Mouse (Mus musculus): ENCODE data around the gene Plekhh3.

Gene Plekhh3

DNA sequence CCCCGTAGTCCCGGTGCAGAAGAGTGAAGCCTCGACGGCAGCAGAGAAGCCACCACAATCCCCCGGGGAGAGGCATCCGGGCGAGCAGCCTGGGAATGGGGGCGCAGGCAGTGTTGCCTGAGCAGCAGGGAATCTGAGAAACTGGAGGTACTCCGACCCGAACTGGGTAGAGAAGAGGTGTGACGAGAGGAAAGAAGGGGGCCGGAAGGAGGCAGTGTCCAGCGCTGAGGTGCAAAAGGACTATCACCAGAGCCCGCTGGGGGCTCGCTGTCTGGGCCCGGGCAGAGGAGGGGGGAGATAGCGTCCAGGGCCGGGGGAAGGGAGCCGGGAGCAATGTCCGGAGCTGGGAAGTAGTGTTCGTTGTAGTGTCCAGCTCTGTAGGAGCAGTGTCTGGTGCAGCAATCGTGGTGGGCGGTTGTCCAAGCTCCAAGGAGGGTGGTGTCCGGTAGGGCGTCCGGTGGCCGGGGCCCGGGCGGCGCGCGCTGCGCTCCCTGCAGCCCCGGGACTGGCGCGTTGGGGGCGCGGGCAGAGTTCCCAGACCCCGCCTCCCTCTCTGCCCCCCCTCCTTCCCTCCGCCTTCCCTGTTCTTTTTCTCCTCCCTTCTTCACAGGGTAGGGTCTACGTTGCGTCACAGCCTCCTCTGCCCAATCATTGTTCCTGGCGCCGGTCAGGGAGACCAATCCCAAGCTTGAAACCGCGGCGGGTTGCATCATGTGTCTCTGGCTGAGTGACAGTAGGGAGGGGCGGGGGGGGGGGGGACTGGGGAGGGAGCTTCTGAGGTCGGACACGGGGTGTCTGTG is at the start of gene Plekhh3:
Gene Plekhh3 (minus strand): TSS at position 541 of the 800 bp plus-strand sequence.
- DNase-seq (ENCODE audit: low spot score in 2 of 2): peak; percentile 95

DNA sequence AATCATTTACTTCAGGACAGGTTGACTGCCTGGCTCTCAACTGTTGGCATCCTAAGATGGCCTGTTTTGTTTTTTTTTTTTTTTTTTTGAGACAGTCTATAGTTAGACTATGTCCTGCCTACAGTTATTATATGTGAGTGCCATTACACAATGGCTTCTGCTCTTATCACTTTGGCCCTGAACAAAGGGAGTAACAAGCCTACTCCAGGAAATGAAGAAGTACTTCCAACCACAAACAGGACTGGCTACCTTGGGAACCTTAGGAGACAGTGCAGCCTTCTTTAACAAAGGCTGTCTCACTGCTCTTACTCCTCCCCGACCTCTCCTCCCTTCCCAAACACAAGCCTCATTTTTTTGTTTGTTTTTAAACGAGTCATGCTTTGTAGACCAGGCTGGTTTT is 49.7 kb upstream of the Plekhh3 start:
- DNase-seq (ENCODE audit: low spot score in 2 of 2): no peak

DNA sequence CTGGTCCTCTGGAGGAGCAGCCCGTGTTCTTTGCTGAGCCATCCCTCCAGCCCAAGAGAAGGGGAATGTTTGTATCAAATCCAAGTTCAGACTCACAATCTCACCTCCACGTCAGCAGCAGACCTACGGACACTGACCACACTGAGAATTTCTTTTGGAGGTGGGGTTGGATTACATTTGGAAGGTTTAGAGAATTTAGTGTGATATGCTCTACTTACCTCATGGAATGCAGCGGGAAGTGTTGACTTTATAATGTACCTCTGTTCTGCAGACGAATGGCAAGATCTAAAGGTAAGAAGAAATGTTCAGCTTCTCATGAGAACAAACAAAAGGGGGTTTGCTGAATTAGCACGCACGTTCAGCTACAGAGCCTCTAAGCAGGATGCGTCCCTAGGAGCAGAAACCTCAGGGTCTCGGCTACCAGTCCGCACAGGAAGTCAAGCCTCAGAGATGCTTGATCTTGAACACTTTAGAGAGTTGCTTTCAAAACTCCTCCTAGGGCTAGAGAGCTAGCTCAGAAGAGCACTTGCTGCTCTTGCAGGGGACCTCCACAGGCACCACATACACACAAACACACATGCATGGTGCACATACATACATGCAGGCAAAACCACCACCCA is 47.4 kb upstream of the Plekhh3 start:
- DNase-seq (ENCODE audit: low spot score in 2 of 2): no peak

DNA sequence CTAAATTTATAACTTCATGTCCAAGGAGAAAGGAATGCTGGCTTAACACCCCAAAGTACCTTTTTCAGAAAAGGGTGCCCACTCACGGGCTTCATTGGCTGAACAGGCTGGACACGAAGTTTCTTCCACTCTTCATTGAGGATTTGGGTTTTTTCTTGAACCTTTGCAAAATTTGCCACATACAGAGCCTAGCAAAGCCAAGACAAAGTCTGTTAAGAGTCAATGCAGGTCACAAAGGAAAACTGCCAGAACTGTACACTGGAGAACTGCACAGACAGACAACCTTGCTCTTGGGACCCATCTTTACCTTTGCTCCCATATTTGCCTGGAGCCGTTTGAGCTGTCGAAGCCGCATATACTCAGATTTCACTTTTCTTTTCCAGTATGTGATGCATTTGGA is 45.8 kb upstream of the Plekhh3 start:
- DNase-seq (ENCODE audit: low spot score in 2 of 2): no peak

DNA sequence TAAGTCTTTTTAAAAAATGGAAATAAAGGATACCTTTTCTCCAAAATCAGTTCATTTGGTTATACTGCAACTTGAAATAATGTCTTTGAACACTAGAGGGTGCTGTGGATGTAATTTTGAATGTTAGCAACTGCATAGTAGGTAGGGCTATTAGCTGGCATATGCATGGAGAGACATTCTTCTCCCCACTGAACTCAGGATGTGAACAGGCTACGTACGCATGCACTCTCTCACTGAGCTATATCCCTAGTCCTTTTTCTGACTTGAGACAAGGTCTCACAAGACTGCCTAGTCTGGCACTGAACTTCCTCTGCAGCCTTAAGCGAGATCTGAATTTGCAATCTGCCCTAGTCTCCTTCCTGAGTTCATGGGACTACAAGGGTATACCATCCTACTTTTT is 40.8 kb upstream of the Plekhh3 start:
- no peak for DNase-seq (ENCODE audit: low spot score in 2 of 2)

DNA sequence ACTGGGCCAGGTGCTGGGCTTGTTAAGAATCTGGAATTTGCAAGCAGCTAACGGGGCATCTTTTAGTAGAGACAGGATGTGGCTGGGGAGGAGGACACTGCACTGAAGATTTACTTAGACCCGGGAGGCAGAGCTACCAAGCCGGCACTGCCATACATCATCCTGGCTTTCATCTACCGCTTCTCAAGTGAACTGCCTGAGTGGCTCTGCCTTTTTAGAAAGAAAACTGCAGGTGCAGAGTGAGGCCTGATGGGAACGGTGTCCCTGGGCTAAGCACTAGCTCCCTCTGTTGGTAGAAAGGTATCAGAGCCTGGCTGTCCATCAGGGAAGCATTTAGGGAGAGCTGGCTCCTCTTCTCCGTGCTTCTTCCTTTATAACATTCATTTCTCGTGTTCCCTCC is 29.8 kb upstream of the Plekhh3 start:
- no peak for DNase-seq (ENCODE audit: low spot score in 2 of 2)

DNA sequence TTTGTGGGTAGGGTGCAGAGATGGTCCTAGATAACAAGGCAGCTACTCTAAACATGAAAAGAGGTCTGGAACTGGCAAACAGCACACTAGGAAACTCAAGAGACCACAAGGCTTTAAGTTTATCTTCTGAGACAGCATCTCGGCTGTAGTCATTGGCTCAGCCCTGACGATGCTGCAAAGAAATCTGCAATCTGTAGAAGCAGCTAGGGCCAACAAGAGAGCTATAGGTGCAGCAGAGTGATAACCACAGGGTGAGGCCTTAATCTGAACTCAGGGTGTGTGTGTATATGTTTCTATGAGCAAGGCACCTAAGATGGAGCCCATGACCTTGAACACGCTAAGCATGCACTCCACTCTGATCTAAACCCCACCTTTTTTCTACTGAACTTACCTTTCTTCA is 28.4 kb upstream of the Plekhh3 start:
- DNase-seq (ENCODE audit: low spot score in 2 of 2): no peak

DNA sequence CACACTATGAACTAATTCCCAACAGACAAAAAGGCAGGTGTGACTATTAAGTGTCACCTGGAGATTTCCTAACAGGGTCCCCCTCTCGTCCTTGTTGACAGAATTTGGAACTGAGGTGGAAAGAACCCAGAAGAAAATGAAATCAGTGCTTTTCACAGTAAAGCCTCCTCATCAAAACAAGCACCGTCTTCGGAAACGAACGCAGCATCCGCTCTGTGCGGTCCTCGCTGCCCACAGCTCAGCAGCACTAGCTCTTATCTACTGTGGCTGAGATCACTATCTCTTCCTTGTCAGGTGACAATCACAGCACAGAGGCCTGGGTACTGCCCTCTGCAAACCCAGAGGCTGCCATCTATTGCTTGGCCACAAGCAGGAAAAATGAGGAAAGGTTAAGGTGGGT is 25.0 kb upstream of the Plekhh3 start:
- no peak for DNase-seq (ENCODE audit: low spot score in 2 of 2)

DNA sequence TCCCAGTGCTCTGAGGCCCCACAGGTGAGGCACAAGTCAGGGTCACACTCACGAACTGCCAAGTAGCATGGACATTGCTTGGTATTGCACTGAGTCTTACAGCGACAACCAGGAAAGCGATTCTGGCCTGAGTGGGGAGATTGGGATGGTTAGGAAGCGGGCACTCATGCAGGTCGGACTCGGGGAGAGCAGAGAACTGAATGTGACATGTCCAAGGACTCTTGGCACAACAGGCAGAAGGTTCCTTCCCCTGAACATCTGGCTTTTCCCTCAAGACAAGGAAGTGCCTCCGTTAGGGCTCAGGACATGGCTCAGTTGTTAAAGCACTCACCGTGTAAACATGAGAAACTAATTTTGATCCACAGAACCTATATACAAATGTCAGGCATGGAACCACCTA is 24.4 kb upstream of the Plekhh3 start:
- DNase-seq (ENCODE audit: low spot score in 2 of 2): no peak

DNA sequence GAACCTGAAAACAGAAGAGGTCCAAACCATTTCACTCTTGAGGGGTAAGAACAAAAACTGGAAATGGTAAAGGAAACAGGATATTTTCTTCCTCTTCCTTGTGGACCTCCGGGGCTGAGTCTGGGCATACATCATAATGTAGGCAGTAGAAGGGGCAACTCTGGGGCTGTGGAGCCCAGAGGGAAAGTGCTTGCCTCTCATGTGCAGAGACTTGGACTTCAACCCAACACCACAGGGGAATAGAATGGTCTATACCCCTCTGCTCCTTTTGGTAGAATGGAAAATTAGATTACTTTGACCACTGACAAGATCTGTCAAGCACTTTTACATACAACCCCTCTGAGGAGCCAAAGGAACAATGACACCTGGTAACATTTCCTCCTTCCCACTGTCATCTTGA is 23.9 kb upstream of the Plekhh3 start:
- DNase-seq (ENCODE audit: low spot score in 2 of 2): no peak

DNA sequence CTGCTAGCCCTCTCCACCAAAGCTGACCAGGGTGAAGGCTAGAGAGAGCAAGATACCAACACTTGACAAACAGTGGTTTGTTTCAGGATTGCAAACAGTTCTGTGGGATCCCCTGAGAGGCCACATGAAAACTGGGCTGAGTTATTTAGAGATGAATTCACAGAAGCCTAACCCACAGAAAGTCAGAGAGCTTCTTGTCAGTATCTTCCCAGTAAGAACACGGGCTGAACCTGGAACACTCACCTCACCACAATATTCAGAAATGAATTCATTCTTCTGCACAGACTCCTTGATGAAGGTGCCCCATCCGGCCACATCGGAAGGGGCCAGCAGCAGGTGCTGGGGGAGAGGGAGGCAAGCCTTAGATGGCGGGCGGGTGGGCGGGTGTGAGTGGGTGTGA is 23.5 kb upstream of the Plekhh3 start:
- DNase-seq (ENCODE audit: low spot score in 2 of 2): no peak

DNA sequence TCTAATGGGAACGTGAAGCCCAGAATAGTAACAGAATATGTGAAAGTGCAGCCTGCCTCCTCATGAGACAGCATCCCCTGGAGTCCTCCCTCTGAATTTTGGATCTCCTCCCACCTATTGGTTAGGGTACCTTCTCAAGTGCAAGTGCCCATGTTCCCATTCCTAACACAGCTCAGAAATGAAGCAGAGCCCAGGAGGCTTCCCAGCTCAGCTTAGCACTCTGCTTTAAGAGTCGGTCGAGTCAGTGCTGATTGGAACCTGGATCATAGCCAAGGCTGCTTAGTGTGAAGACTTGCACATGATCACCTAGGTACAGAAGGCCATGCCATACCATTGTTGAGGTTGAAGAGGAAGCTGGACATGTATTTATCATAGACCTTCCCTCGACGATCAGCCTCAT is 23.0 kb upstream of the Plekhh3 start:
- no peak for DNase-seq (ENCODE audit: low spot score in 2 of 2)

DNA sequence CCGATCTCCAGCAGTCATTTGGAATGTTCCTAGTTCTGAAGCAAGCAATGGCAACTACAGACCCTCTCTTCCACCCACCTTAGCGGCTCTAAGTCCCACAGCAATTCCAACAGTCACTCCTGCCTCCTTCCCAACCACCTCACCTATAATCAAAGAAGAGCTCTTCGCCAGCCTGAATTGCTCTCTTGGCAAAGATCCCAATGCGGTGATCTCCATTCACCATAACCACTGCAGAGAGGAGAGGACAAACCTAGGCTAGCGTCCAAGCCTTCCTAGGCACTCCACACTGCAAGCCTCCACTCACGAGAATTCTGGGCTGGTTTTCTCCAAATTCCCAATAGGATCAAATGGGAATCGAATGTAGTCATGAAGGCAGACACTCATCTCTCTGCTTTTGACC is 21.9 kb upstream of the Plekhh3 start:
- no peak for DNase-seq (ENCODE audit: low spot score in 2 of 2)

DNA sequence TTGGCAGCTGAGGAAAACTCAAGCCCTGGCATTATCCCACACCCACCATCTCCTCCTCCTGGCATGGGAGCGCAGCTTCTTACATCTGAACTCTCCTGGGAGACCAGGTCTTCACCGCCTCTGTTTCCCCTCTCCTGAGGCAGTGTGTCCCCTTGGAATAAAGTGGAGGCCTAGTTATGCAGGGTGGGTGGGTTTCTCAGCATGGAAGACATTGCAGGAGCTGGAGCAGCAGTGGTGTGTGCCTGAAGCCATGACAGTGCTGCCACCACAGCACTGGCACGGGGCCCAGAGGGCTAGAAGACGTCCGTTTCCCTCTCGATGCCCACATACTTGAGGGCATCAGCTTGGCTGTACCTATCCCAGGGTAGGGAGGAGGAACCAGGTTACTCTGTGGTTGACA is 21.5 kb upstream of the Plekhh3 start:
- DNase-seq (ENCODE audit: low spot score in 2 of 2): no peak

DNA sequence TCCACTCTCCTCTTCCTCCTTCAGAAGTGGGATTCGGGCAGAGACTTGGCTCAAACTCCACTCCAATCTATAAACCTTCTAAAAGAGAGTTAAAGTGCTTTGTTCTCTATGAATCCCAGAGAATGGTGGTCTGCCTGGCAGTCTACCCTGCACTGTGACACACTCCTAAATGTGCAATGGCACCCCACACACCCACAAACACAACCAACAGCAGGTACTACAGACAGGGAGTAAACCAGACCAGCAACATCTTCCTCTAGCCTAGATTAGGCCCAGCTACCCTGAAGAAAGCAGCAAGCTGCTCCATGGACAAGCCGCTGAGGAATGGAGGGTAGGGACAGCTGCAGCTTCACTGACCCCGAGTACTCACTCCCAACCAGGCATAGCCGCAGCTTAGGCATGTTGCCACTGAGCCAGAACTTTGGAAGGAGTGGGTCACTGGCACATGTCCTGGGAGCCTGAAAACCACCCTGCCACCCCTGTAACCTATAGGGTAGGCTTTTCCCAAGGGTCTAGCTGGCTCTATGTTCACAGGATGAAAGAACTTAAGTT is 20.8 kb upstream of the Plekhh3 start:
- DNase-seq (ENCODE audit: low spot score in 2 of 2): no peak

DNA sequence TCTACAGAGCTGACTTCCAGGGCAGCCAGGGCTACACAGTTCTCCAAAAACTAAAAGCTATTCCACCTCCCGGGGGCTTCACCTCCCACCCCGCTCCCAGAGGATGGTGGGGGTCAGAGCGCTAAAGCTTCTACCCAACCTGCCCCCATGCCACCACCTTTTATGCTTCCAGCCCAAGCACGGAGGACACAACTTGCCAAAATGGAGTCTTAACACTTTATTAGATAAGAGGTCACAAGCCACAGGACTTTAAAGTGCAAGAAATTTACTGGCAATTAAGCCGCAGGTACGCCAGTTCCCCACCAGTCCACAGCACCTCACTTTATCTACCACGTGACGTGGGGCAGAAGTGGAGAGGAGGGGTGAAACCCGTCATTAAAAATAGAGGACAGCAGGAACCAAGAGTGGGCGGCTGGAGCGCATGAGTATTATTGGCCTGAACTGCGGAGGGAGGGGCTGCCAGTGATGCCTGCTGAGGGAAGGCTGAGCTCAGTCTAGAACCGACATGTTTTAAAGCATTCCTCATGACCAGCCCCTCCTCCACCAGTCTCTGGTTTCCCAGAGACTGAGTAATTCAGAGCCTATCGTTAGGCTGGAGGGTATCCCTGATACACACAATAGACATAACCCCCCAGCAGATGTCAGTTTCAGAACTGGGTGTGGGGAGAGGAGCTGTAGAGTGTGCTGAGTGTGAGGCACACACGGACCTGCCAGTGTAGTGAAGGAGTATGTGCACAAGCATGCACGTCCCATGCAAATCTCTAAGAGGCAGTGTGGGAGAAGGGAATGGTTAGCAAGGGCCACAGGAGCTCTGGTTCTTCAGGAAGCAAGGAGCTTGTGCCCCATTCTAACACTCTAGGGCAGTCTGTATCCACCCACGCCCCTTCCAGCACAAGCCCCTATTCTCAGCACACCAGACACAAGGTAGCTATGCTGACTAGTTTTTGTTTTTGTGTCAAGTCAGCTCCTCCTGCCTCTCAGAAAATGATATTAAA is 20.1 kb upstream of the Plekhh3 start:
- DNase-seq (ENCODE audit: low spot score in 2 of 2): no peak

DNA sequence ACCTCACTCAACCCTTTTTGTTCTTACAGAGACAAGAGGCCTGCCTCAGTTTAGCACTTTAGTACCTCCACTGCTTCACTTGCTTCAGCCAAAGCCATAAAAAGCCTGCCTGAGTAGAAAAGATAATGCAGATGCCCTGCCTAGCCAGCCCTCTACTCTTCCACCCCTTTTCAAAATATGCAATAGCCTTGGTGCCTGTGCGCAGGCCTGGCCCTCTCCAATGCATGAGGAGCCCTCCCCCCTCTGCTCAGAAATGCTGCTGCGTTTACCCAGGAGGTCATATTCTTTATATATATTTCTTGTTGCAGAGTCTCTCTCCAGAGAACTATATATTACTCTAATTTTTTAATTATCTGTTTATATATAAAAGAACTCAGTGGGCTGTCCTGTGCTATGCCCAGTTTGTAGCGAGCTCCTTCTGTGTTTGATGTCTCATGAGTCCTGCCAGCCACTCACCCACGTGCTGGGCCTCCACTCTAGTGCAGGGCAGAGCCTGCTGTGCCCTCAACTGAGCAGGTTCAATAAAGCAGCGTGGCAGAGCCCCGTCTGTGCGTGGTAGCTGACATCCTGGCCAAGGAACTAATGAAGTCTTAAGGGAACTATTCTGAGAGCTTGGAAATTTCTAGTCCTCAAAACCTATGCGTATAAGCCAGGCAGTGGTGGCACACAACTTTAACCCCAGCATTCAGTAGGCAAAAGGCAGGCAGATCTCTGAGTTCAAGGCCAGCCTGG is 19.2 kb upstream of the Plekhh3 start:
- no peak for DNase-seq (ENCODE audit: low spot score in 2 of 2)

DNA sequence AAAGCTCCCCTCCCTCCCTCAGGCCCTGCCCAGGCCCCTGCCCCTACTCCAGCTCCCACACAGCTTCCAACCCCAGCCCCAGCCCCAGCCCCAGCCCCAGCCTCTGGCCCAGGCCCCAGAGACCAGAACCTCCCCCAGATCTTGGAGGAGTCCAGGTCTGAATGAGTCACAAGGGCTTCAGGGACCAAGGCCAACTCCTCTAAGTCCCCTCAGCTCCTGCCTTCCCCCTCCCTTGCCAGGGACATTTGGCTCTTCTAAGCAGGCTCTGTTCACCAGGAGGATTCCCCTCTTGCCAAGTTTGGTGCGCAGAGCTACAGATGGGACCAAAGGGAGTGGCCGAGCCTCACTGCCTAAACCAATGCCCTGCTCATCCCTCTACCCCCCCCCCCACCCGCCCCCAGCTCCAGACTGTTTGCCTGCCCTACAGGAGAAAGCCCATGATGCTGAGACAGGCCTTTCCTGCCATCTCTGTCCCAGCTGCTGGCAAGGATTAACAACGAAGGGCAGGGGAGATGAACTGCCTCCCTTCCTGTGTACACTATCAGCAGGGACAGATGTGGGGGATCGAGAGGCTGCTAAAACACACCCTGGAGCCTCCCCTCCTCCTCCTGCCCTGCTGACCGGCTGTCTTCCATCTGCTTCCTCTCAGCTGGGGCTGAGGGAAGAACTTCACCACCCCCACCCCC is 18.5 kb upstream of the Plekhh3 start:
- DNase-seq (ENCODE audit: low spot score in 2 of 2): peak in 1 of 2 experiments; percentile 65

DNA sequence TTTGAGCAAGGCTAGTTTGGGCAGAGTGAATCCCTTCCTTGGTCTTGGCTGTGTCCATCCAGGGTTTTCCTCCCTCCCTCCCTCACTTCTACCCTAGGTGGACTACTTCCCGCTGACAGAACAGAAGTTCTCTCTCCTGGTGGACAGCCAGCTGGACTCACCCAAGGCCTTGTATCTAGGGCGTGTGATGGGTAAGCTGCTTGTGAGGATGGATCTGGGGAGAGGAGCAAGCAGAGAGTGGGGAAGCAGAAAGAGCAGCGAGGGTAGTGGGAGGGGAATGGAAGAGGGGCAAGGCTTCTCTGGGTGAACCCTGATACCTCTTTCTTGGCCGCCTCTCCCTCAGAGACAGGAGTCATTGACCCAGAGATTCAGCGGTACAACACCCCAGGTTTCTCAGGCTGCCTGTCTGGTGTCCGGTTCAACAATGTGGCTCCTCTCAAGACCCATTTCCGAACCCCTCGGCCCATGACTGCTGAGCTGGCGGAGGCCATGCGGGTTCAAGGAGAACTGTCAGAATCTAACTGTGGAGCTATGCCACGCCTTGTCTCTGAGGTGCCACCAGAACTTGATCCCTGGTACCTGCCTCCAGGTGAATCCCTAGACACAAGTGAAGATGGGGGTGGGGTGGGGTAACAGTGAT is 17.1 kb upstream of the Plekhh3 start:
- no peak for DNase-seq (ENCODE audit: low spot score in 2 of 2)

DNA sequence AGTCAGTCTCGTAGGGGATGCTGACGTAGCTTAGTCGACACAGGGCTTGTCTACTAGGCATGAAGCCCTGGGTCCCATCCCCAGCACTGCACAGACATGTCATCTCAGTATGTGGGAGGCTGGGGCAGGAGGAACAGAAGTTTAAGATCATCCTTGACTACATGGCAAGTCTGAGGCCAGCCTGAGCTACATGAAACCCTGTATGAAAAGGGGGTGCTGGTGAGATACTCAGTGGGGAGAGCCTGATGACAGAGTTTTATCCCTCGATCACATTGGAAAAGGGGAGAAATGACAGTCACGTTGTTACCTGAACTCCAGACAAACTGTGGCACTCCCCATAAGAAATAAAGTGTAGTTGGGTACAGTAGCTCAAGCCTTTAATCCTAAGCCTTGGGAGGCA is 16.4 kb upstream of the Plekhh3 start:
- no peak for DNase-seq (ENCODE audit: low spot score in 2 of 2)
